21 mouse cellular contexts compared by ENCODE assay signal in the genomic region with DNA sequence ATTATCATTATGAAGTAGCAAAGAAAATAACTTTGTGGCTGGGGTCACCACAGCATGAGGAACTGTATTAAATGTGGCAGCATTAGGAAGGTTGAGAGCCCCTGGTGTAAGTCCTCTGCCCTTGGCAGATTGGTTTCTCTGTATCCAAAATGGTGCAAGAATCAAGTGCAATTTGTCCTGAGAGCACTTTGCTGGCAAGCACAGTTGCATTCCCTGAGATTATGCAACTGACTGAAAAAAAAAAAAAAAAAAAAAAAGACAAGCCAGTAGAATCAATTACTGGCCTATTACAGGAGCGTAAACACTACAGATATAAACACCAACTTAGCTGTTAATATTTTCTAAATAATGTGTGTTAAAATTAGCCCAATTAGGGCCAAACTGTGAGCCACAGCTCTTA.
"Had no signal": no experiment of that assay in that cellular context is flagged by ENCODE, and none has a peak within 500 bp of the region (broad histone marks: within the 10 kb centered on the region; RNA-seq: fewer than 3 reads in every experiment).

No protein-coding gene starts in this region.

- H3K9ac ChIP-seq: liver, embryonic 12.5 days; liver, embryonic 15.5 days; lung, embryonic 14.5 days; midbrain, embryonic 12.5 days; midbrain, embryonic 15.5 days; neural tube, embryonic 13.5 days had no signal

- H3K4me2 ChIP-seq: liver, embryonic 12.5 days; liver, embryonic 15.5 days; lung, embryonic 14.5 days; midbrain, embryonic 12.5 days; midbrain, embryonic 15.5 days; neural tube, embryonic 13.5 days had no signal

- H3K36me3 ChIP-seq: liver, embryonic 12.5 days; liver, embryonic 15.5 days; midbrain, embryonic 12.5 days; midbrain, embryonic 15.5 days; neural tube, embryonic 13.5 days had no signal

- H3K27me3 ChIP-seq: liver, embryonic 12.5 days; liver, embryonic 15.5 days; midbrain, embryonic 12.5 days; midbrain, embryonic 15.5 days; neural tube, embryonic 13.5 days had no signal

- ATAC-seq: intestine, postnatal 0 days; liver, embryonic 12.5 days; midbrain, embryonic 15.5 days had no signal

- H3K27ac ChIP-seq: kidney, postnatal 0 days; layer of hippocampus, adult 2 months; left cerebral cortex, adult 2 months; liver, embryonic 12.5 days; liver, embryonic 15.5 days; macrophage; midbrain, embryonic 12.5 days; midbrain, embryonic 15.5 days; neural tube, embryonic 13.5 days; stomach, postnatal 0 days had no signal

- H3K4me1 ChIP-seq: liver, embryonic 12.5 days; liver, embryonic 15.5 days; midbrain, embryonic 12.5 days; midbrain, embryonic 15.5 days; neural tube, embryonic 13.5 days had no signal

- H3K4me3 ChIP-seq: layer of hippocampus, adult 2 months; left cerebral cortex, adult 2 months; liver, embryonic 12.5 days; liver, embryonic 15.5 days; midbrain, embryonic 12.5 days; midbrain, embryonic 15.5 days; myocyte; neural tube, embryonic 13.5 days had no signal

- H3K9me3 ChIP-seq: liver, embryonic 12.5 days; liver, embryonic 15.5 days; midbrain, embryonic 12.5 days; midbrain, embryonic 15.5 days; neural tube, embryonic 13.5 days had no signal

- DNase-seq: kidney, adult 2 months; kidney, postnatal 25 days; layer of hippocampus, adult 9-11 months; lung, embryonic 14.5 days; retina, postnatal 1 day; right cerebral cortex, postnatal 25 days; thymus, adult 2 months; thymus, postnatal 14 days; thymus, postnatal 4 days had no signal
